Mouse (Mus musculus) stomach, postnatal 0 days (tissue): ENCODE data around the gene Pltp. TPM values are rescaled to one million over a fixed set of nuclear protein-coding genes. Genes with fewer than 3 reads are reported as not detected.

Experiments used
- ATAC-seq: fragments of 200-750 bp; cut with Nextera tagmentation; 2 replicates; pipeline ENCODE4 v1.8.0; 2017; ENCODE audit not compliant: low FRiP score, low TSS enrichment
- DNase-seq: peaks from one replicate; pipeline ENCODE4 v3.0.0-alpha.2; 2016; ENCODE audit warnings: low spot score
- H3K27ac ChIP-seq: fragments of 300-500 bp; sonication (generic); replicated peaks from 2 replicates; pipeline ENCODE4 v1.5.1; 2014; ENCODE audit warnings: mild to moderate bottlenecking, control low read depth
- H3K27me3 ChIP-seq: fragments of 300-500 bp; sonication (generic); 2 replicates; pipeline ENCODE4 v1.6.1; 2014; ENCODE audit warnings: low read length; ENCODE audit not compliant: control insufficient read depth, insufficient read depth
- H3K36me3 ChIP-seq: fragments of 300-500 bp; sonication (generic); 2 replicates; pipeline ENCODE4 v1.6.1; 2014; ENCODE audit warnings: low read length, mixed read lengths; ENCODE audit not compliant: control insufficient read depth, insufficient read depth
- H3K4me1 ChIP-seq: fragments of 300-500 bp; sonication (generic); replicated peaks from 2 replicates; pipeline ENCODE4 v1.6.1; 2014; ENCODE audit warnings: antibody characterized with exemption; ENCODE audit not compliant: control insufficient read depth, insufficient read depth
- H3K4me2 ChIP-seq: fragments of 300-500 bp; sonication (generic); replicated peaks from 2 replicates; pipeline ENCODE4 v1.6.1; 2014; ENCODE audit warnings: low read depth, mild to moderate bottlenecking, control low read depth, moderate library complexity
- H3K4me3 ChIP-seq: fragments of 300-500 bp; sonication (generic); 2 replicates; pipeline ENCODE4 v1.5.1; 2014; ENCODE audit warnings: low read depth, low read length, control low read depth
- H3K9ac ChIP-seq: fragments of 300-500 bp; sonication (generic); 2 replicates; pipeline ENCODE4 v1.6.1; 2014; ENCODE audit warnings: mild to moderate bottlenecking, low read length, control low read depth, mixed read lengths
- H3K9me3 ChIP-seq: fragments of 300-500 bp; sonication (generic); 2 replicates; pipeline ENCODE4 v1.6.1; 2016; ENCODE audit warnings: low read length; ENCODE audit not compliant: control insufficient read depth
- CTCF ChIP-seq: IDR thresholded peaks from 2 replicates; pipeline ENCODE4 v1.5.1; 2016; ENCODE audit warnings: antibody characterized with exemption, low read depth, mild to moderate bottlenecking, moderate library complexity
- EP300 ChIP-seq: optimal IDR thresholded peaks from 2 replicates; pipeline ENCODE3; 2016; ENCODE audit warnings: antibody characterized with exemption
- WGBS: fragments of 180-500 bp; shearing (Covaris S2); extraction: QIAGEN DNeasy Blood & Tissue Kit; methylation state at CpG from one replicate; pipeline ENCODE4 v1.1.7; 2014; 5-methylcytosine and 5-hydroxymethylcytosine counted together
- polyA plus RNA-seq: library from polyadenylated mRNA; unstranded; fragments of >200 nt; fragmentation: Nextera tagmentation; extraction: Ambion mirVana; gene quantifications from 2 replicates; pipeline ENCODE4 v1.2.1, GENCODE M21; 2015

Gene Pltp
- 42.7 and 44.2 TPM in 2 replicates for polyA plus RNA-seq

DNA sequence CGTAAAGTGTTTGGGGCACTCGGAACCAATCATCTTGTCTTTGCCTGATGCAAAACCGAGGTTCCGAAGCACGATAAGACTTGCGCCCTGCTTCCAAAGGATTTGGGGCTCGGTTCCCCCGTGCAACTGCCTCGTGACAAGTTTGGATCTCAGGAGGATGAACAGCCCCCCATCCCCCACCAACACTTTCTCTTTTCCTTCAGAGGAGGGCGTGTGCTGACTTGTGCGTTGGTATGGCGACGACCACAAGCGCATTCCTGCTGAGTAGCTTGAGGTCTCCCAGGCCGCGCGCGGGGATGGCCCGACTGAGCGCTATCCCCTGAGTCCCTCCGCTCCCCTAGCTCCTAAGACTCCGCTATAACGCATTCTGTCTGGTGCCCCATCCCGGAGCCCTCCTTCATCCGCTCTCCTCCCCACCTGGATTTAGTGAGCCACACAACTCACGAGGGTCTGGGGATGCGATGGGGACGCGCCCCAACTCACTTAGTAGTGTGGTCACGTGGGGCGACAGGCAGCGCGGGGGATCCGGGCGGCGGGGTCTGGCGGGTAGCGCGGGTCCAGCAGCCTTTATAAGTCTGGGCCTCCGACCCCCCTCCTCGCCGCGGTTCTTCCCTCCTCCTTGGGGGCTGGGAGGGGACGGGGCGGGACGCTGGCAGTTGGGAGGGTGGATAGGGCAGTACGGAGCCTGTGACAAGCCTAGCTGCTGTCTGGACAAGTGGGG lies at the start of gene Pltp:
Gene Pltp, minus strand, starts transcription at position 611 of the 721 bp plus-strand sequence.
- DNase-seq (peak; percentile 48), ATAC-seq (peak; percentile 55; the same call in 1 of the 2 replicates)
- Histone ChIP-seq H3K27ac (peak within 1 kb of the TSS; percentile 78), H3K4me1 (peaks cover 8% of the 10 kb centered on the region; the same call in 1 of the 2 replicates), H3K9ac (peak within 1 kb of the TSS; percentile 62), H3K9me3 (no peaks in the 10 kb centered on the region), H3K4me3 (peak within 1 kb of the TSS; percentile 54), H3K27me3 (no peaks in the 10 kb centered on the region), H3K4me2 (peak within 1 kb of the TSS; percentile 82), H3K36me3 (no peaks in the 10 kb centered on the region)
- under 1% methylated on average over 41 of the region's 47 CpGs for WGBS
- TF ChIP-seq EP300 (no peak), CTCF (no peak)

DNA sequence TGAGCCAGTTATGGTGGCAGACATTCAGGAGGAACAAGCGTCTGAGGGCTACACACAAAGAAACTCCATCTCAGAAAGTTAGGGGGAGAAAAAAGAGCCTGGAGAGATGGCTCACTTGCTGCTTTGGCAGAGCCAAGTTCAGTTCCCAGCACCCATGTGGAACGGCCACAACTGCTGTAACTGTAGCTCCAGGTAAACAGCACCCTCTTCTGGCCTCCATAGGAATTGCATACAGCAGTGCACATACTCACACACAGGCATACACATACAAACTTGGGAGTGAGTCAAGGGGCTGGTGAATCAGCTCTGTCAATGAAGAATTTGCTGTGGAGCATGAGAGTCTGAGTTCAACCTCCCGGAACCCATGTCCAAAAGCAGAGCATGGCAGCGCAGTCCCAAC lies 48.6 kb upstream of the Pltp start:
- DNase-seq (no peak), ATAC-seq (no peak)
- Histone ChIP-seq H3K4me1 (no peaks in the 10 kb centered on the region), H3K36me3 (peaks cover 57% of the 10 kb centered on the region), H3K27me3 (no peaks in the 10 kb centered on the region), H3K9me3 (no peaks in the 10 kb centered on the region; the same call in 1 of the 2 replicates), H3K4me3 (no peak overlapping the region), H3K27ac (no peak overlapping the region), H3K4me2 (no peak overlapping the region), H3K9ac (no peak overlapping the region)
- TF ChIP-seq EP300 (no peak), CTCF (peak; percentile 50)
- over 99% methylated on average over 4 of the region's 4 CpGs for WGBS

DNA sequence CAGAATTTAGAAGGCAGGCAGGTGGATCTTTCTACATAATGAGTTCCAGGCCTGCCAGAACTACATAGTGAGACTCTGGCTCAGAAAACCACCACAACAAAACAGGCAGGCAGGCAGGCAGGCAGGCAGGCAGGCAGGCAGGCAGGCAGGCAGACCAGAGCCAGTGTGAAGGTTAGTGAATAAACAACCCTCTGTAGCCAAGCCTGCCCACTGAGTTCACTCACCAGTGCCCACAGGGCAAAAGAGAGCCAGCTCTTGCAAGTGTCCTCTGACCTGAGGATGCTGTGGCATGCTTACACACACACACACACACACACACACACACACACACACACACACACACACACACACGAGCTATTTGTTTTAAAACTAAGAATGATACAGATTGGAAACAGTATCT lies 46.0 kb upstream of the Pltp start:
- Histone ChIP-seq H3K27me3 (no peaks in the 10 kb centered on the region), H3K4me1 (no peaks in the 10 kb centered on the region), H3K4me3 (no peak overlapping the region), H3K9ac (no peak overlapping the region), H3K4me2 (no peak overlapping the region), H3K9me3 (no peaks in the 10 kb centered on the region; the same call in 1 of the 2 replicates), H3K36me3 (peaks cover 69% of the 10 kb centered on the region), H3K27ac (no peak overlapping the region)
- ATAC-seq (no peak), DNase-seq (no peak)
- no peak for TF ChIP-seq EP300
- TF ChIP-seq CTCF, result no peak
- WGBS, result 44% methylated on average over 1 of the region's 1 CpGs

DNA sequence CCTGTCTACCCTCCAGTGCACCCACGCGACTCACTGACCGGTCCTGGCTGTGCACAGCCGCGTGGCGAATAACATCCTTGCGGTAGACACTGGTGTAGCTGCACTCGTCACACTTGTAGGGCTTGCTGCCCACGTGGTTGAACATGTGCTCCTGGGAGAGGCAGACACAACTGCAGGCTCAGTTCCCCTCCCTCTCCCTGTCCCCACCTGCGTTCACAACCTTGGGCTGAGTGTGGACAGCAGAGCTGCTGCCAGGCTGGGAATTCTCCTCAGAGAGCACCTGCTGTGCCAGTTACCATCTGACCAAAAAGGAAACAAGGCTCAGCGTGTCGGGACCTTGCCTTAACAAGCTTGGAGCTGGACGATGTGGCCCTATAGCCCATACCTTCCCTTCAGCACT lies 43.9 kb upstream of the Pltp start:
- TF ChIP-seq EP300, result no peak
- no peak for TF ChIP-seq CTCF
- H3K4me1 ChIP-seq, result no peaks in the 10 kb centered on the region
- ATAC-seq (no peak), DNase-seq (no peak)
- H3K9ac ChIP-seq, result no peak overlapping the region
- H3K27ac ChIP-seq, result no peak overlapping the region
- peaks cover 72% of the 10 kb centered on the region for H3K36me3 ChIP-seq
- no peak overlapping the region for H3K4me3 ChIP-seq
- H3K27me3 ChIP-seq, result no peaks in the 10 kb centered on the region
- H3K4me2 ChIP-seq, result no peak overlapping the region
- 93% methylated on average over 13 of the region's 13 CpGs for WGBS
- H3K9me3 ChIP-seq, result no peaks in the 10 kb centered on the region; the same call in 1 of the 2 replicates

DNA sequence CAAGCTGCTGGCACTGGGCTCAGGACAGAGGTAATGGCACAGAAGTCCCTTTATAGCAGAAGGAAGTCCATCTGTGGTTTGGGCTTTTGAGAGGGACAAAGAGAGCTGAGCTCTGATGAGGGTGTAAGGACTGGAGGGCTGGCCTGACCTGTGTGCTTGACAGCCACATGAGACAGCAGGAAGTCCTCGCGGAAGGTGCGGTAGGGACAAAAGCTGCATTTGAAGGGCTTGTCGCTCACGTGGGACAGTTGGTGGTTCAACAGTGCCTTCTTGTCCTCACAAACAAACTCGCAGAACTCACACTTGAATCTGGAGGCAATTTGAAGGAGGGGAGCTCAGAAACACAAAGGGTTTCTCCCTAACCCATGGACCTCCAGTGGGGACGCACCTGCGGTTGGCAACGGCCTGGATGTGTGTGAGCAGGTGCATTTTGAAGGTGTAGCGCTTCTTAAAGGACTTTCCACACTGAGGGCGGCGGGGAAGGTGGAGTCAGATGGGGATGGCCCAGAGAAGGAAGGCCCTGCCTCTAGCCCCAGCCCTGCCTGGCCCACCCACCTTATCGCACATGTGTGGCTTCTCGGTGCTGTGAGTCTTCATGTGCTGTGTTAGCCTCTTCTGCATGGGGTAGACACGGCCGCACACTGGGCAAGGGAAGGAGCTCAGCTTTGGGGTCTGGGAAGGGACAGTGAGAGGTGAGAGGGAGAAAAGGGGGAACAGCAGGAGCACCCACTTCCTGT lies 42.4 kb upstream of the Pltp start:
- Histone ChIP-seq H3K27me3 (no peaks in the 10 kb centered on the region), H3K4me2 (no peak overlapping the region), H3K4me1 (no peaks in the 10 kb centered on the region), H3K9ac (no peak overlapping the region), H3K36me3 (peaks cover 71% of the 10 kb centered on the region), H3K9me3 (no peaks in the 10 kb centered on the region), H3K4me3 (no peak overlapping the region), H3K27ac (no peak overlapping the region)
- WGBS, result 92% methylated on average over 14 of the region's 16 CpGs
- TF ChIP-seq EP300 (no peak), CTCF (no peak)
- DNase-seq, result no peak
- ATAC-seq, result no peak

DNA sequence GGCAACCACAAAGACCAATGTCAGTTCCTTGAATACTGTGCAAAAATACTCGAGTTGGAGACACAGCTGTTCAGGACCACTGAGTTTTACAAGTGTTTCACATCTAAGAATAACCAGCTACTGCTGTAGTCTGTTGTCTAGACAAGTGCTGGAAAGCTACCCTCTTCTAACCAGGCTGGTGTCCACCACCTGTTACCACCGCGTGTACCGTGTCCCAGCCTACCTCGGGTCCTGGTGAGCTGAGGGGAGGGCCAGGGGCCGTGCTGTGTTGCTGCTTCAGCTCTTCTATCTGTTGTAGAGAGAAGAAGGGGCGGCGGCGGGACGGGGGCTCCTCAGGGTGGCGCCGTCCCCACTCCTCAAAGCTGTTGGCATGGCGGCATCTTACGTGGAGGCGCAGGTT lies 41.5 kb upstream of the Pltp start:
- peaks cover 65% of the 10 kb centered on the region for H3K36me3 ChIP-seq
- 90% methylated on average over 15 of the region's 15 CpGs for WGBS

More for the DNA sequence above, 41.5 kb upstream of the Pltp start:
- ATAC-seq (no peak), DNase-seq (no peak)
- Histone ChIP-seq H3K9me3 (no peaks in the 10 kb centered on the region), H3K27me3 (no peaks in the 10 kb centered on the region), H3K4me3 (no peak overlapping the region), H3K9ac (no peak overlapping the region), H3K4me1 (no peaks in the 10 kb centered on the region), H3K4me2 (no peak overlapping the region), H3K27ac (no peak overlapping the region)
- TF ChIP-seq EP300 (no peak), CTCF (no peak)
